Mouse (Mus musculus): ENCODE results near the gene Gpr108. TPM values are rescaled to one million over a fixed set of nuclear protein-coding genes. Genes with fewer than 3 reads are reported as not detected.

Gene Gpr108
- total RNA-seq, 2 experiments from 2014 or later: 19.5 to 20.4 TPM

DNA sequence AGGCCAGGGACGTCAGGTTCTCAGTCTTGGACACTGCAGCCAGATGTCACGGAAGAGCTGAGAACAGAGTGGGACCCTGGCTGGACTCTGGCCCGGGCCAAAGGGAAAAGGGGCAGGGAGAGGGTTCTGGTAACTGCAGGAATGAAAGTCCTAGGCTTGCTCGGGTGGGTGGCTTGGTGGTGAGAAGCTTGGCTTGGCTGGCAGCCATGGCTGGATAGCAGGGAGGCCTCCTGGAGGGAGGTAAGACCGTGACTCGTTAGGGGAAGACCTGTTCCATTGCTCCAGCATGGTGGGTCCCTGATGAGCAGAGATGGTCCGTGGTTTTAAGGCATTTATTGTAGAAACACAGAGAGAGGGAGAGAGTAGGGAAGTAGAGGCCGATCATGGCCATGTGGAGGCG lies 23.1 kb upstream of the Gpr108 start:
- no peak for DNase-seq

DNA sequence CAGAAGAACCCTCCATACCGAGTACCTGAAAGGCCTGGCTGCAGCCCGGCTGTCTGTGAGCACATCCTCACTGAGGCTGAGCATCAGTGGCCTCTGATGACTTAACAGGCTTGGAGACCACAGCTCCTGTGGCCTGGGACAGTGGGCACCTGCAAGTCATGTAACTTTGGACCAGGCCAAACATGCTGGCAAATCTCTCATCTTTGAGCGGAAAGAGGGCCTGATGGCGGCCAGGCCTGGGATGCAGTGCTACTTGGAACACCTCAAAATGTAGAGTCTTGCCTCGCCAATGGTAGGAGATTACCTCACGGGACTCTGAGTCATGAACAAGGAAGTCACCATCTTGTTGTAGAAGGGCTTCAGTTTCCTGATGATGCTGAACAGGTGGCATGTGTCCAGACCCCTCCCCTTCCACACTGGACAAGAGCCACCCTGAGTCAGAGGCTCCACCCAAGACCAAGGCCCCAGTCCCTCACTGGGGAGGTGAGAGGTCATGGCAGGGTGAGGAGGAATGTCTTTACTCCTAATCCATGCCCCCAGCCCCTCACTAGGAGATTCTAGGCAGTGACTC lies 19.4 kb upstream of the Gpr108 start:
- DNase-seq: no peak

DNA sequence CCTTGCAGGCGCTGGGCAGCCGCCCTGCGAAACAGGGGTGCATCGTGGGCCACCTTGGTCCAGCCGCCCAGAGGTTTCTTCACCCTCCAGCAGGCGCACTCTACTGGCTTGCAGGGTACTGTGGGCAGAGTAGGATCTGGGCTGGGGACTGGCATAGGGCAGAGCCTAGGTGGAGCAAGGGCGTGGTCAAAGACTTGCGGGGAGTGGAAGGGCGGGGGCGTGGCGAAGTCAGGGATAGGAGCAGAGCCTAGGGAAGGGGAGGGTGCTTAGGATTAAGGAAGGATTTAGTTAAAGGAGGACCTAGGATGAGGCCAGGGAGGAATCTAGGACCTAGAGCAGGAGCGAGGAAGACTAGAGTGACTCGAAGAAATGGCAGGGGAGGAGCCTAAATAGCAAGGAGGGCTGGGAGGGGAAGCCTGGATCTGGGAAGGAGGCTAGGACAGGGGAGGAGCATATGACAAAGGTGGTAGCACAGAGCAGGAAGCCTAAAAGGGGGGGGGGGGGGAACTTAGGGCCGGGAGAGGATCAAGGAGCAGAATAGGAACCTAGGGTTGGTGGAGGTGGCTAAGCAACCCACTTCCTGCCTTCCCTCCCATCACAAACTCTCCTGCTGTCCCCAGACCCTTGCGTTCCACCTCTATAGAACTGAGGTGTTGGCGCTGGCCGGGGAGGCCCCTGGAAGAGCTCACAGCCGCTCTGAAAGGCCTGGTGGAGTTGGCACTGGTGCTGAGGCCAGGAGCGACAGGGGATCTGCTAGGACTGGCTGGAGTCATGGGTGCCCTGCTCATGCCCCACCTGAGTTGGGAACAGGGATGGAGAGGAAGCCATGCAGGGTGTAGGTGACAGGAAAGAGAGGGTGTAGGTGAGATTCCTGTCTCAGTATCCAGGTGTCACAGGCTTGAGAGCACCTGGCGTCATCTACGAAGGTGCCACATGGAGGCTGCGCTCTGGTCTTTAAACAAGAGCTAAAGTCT lies 17.0 kb upstream of the Gpr108 start:
- peak; percentile 75 for DNase-seq

DNA sequence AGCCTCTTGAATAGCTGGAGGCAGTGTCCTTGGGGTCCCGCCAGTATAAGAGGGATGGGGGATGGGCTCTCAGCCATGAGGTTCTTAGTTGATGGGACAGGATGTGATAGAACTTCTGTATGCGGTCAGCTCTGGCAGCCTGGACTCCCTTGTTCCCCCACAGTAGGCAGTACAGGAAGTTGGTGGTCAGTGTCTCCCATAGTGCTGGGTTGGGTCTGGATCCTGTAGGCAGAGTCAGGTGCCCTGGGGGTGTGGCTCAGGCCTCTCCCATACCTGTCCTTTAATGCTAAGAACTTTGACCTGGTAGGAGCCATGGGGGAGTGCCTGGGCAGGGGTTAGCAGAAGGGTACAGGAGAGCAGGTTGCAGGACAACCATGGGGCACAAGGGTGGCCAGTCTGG lies 15.9 kb upstream of the Gpr108 start:
- no peak for DNase-seq

DNA sequence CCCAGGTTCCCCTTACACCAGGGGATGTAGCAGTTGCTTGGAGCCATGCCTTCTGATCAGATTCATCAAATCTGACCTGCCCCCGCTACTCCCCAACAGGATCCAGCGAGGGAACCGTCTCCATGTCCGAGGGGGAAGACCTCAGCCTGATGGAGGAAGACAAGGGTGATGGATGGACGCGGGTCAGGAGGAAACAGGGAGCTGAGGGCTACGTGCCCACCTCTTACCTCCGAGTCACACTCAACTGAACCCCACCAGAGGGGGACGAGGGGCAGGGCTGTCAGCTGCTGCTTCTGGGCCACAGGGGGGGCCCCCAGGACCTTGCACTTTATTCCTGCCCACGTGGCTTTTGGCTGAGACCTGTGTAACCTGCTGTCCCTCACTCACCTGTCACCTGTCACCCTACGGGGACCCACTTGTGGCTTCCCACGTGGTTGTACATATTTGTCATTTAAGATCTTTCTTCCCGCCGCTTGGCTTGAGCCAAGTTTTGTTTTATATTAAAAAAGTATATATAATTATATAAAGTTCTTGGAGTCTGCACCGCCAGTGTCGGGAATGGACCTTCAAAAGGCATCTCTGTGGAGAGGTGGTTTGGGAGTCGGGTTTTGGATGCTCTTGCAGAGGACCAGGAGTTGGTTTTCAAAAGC lies 14.8 kb upstream of the Gpr108 start:
- DNase-seq: no peak

DNA sequence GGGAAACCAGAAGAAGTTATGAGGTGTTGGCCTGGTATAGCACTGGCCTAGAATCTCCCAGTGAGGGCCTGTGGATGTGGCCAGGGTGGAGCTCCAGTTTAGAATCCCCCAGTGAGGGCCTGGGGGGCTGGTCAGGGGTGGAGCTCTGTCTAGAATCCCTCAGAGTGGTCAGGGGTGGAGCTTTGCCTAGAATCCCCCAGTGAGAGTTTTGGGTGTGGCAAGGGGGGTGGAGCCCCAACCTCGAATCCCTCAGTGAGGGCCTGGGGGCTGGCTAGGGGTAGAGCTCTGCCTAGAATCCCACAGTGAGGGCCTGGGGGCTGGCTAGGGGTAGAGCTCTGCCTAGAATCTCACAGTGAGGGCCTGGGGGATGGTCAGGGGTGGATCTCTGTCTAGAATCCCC lies 13.6 kb upstream of the Gpr108 start:
- DNase-seq: no peak

DNA sequence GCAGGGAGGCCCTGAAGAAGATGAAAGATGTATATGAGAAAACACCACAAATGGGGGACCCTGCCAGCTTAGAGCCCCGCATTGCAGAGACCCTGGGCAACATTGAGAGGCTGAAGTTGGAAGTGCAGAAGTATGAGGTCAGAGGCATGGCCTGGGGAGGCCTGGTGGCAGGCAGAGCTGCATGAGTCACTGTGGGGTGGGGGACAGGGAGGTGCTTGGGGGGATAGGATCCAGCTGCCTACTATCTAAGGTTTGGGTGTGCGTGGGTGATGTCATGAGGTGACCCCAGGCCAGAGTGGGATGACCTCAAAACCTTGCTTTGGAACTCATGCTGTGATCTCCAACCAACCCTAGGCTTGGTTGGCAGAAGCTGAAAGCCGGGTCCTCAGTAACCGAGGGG lies 13.0 kb upstream of the Gpr108 start:
- DNase-seq: no peak

DNA sequence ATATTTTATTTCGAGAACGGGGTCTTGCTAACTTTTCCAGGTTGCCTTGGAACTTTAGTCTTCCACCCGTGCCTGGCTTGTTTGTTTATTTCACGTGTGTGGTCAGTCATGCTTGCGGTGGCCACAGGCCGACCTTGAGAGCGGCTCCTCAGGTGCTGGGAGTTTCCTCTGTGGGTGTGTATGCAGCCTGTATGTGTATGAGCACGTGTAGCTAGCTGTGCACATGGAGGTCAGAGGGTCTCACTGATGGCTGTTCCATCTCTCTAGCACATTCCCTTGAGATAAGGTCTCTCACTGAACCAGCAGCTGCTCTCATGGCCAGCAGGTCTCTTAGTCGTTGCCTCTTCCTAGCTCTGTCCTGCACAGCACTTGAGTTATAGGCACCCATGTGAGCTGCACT lies 12.1 kb upstream of the Gpr108 start:
- DNase-seq: no peak

DNA sequence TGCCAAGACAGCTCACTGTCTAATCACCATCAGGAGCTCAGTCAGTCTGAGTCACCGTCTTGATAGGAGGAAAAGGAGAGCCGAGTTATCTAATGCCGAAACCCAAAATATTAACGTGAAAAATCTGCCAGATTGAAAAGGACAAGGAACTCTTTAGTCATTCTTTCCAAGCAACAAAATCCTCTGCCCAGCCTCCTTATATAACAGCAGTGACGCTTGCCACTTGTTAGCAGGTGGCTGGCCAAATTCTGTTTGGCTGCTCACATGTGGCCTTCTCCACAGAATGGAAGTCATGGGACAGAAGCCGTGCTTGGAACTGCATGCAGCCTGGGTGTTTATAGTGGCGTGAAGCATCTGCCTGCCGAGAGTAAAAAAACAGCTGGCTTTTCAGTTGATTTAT lies 11.5 kb upstream of the Gpr108 start:
- no peak for DNase-seq

DNA sequence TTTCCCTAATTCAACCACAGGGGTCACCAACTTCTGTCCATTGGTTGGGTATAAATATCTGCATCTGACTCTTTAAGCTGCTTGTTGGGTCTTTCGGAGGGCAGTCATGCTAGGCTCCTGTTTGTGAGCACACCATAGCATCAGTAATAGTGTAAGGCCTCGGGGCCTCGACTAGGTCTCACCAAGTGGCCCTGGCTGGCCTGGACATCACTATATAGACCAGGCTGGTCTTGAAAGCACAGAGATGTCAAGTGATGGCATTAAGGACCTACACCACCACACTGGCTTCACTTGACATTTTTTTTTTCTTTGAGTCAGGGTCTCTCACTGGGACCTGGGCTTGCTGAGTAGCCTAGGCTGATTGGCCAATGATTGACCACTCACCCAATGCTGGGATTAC lies 9.9 kb upstream of the Gpr108 start:
- DNase-seq: no peak

DNA sequence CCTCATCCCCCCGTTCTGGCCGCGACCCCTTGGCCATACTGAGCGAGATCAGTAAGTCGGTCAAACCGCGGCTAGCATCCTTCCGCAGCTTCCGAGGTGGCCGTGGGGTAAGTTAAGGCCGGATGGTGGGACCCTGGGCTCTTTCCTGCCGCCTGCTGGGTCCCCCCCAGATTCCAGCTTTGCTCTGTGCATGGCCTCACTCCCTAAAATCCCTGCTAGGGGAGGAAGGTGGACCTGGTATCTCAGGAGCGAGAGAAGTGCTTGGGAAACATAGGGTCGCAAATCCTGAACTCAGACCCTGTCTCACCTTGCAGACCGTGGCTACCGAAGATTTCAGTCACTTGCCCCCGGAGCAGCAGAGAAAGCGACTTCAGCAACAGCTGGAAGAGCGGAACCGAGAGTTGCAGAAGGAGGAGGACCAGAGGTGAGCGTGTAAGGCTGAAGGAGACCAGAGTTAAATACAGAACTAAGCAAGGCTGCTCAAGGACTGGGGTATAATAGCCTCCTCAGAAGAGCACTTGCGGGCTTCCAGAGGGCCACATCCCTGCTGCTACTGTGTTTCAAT lies 8.8 kb upstream of the Gpr108 start:
- DNase-seq: no peak

DNA sequence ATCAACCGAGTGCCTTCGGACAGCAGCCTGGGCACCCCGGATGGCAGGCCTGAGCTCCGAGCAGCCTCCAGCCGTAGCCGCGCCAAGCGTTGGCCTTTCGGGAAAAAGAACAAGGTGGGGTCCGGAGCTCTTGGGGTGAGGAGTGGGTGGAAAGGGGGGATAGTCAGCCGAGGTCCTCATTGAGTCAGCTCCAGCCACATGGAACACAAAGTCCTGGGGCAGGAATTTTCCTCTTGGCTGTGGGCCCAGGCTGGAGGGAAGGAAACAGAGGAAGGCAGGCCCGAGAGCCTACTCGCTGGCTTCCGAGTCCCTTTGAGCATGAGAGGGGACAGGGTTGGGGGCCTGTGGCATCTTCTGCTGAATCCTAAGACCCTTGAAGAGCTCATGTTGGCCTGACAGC lies 7.1 kb upstream of the Gpr108 start:
- DNase-seq: no peak

DNA sequence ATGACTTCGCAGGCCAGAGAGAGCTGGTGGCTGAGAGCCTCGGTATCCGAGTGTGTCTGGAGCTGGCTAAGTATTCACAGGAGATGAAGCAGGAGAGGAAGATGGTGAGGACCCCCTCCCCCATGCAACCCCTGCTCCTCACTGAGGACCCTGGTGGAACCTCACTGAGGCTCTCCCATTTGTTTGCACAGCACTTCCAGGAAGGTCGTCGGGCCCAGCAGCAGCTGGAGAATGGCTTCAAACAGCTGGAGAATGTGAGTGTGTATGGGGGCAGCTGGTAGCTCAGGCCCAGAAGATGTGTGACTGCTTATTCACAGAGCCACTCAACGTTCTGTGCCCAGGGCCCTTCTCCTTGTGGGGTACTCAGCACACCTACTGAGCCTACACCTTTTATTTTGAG lies 5.1 kb upstream of the Gpr108 start:
- no peak for DNase-seq

DNA sequence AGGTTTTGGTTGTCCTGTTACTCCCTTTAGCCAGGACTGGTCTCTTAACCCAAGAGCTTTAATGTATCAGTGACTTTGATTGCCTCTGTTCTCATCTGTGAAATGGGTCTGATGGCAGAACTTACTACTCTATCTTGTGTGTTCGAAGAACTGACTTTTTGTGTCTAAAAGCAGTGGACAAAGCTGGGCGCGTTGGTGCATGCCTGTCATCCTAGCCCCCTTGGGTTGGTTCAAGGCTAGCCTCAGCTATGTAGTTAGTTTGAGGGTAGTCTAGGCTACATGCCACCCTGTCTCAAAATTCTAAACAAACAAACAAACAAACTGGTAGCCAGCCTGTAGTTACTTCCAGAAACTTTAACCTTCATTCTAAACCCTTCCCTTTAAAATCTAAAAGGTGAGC lies 3.2 kb upstream of the Gpr108 start:
- no peak for DNase-seq

DNA sequence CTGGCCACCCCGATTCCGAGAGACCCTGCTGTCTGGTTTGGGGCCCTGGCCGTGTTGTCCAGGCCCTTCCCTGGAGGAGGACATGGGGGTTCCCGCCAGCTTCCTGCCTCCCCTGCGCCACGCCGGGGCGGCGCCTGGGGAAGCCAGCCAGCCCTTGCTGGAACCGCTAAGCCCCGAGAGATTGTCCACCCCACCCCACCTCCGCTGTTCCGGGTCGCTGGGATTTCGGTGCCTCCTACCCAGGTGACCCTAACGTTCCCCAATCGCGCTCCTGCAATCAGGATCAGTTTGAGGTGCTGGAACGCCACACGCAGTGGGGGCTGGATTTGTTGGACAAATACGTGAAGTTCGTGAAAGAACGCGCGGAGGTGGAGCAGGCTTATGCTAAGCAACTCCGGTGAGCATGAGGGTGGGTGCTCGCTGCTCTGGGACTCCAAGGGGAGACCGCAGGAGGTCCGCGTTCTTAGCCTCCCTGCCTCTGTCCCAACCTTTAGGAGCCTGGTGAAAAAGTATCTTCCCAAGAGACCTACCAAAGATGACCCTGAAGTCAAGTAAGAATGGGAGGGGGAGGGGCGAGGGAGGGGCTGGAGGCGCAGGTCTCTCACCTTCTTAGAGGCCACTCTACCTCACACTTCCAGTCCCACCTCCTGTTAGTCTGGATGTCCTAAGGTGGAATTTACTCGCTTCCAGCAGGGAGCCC lies 2.4 kb upstream of the Gpr108 start:
- peak; percentile 63 for DNase-seq

DNA sequence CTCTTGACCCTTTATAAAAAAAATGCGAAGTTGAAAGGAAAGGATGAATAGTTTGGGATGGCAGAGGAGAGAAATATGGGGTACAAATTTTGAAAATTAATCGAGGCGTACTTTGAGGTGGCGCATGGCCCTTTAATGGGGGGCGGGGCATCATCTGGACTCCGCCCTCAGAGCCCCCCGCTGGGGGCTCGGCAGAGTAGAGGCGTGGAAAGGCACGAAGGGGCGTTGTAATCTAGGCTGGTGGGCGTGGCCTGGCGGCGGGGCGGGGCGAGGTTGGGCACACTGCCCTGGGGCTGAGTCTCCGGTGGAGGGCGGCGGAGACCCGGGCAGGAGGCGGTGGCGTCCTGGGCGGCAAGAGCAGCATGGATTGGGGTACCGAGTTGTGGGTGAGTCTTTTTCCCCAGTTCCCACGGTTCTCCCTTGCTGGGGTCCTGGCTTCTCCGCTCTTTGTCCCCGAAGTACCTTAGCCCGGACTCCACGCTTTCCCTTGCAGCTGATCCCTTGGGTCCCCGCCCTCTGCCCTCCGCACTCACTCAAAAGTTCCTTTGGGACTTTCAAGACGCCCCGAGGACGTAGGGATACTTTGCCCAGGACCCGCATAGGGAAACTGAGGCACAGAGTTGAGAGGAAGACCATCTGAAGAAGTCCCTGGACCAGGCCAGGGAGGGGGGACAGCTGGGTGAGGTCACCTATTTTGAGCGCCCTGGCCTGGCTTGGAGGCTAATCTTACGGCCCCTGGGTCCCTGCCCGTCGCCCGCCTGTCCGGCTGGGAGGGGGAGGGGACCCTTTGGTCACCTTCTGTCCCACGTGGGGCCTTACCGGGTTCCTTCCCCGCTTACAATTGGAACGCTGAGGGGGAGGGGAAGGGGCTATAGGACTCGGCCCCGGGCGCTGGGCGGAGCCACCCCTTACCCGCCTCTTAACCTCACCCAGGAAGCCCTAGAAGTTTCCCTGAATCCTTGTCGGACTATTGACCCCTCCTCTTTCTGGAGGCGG lies 1.2 kb upstream of the Gpr108 start, which contains the start of gene Trip10:
Gene Trip10, plus strand, starts transcription at position 270 of the 996 bp plus-strand sequence.
- DNase-seq: peak; percentile 100

DNA sequence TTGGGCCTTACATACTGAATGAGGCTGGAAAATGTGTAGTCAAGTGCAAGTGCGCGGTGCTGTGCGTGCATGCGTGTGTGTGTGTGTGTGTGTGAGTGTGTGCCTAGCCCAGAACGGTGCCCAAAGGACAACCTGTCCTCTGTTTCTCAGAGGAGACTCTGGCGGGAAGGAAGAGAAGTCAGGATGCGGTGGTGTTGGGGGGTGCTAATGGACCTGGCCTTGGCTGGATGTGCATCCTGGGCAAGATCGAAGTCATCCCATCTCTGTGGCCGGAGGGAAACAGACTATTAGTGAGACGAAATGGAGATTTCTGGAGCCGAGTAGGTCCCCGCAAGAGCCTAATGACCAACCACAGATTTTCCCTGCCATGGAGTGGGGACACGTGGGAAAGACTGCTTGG lies 525 bp upstream of the Gpr108 start:
- no peak for DNase-seq

DNA sequence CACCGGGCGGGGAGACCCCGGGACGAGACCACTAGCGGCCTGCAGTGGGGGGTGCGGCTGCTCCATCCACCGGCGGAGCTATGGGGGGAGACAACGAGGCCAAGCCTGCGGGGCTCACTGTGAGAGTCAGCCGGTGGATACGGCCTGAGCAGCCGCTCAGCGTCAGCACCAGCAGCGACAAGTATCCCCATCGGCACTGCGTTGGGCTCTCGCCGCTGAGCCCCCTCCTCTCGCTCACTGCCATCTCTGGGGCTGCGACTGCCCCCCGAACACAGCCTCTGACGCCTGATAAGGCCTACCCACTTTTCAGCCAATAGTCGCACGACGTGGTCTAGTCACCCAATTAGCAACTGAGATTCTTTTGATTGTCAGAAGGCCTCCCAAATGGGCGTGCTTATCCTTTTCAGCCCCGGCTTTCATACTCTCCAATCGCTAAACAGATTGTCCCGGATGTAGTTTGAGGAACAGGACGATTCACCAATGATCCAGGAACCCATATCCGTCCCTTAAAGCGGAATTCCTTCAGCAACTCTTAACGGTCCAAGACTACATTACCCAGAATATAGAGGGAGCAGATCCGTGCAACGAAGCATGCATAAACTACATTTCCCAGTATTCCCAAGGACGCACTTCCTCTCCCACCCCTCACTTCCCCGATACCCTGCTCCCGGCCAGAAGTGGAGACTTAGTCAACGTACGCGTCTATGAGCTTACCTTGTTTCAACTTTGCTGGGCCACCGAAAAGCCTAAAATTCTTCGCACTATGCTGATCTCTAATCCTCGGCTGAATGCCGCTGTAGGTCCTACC lies 649 bp downstream of the Gpr108 start:
- DNase-seq: peak; percentile 92

DNA sequence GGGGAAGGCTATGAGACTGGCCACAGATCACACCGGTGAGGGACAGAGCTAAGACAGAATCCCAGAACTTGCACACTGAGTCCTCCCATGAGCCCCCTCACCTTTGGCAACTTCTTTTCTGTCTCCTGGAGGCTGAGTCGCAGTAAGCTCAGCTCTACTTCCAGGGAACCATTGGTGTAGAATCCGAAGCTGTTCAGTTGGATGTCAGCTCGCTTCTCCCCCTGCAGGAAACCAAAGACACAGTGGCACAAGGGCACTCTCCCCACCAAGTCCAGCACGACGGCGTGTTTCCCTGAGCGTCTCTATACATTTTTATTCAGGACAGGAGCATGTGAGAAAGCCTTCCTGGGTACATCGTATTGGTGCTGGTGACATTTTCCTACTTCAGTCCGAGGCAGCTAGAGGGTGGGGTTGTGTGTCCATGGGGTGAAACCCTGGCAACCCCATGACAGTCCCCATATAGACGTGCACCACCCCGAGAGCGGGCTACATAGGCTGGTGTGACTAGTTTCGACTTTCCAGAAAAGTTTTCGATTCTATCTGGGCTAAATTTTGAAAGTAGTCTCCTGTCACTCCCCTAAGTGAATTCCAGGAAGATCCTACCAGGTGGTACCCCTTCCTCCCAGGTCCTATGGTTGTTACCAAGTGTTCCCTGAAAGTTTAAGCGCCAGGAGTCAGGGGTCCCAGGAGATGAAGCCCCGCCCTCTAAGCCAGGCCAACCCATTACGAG lies 1.4 kb downstream of the Gpr108 start:
- no peak for DNase-seq

Data from heart, postnatal 4 days (tissue).